Mouse (Mus musculus): Measurements from ENCODE around the gene 4930564D02Rik. TPM values are rescaled to one million over a fixed set of nuclear protein-coding genes. Genes with fewer than 3 reads are reported as not detected.

The 4930564D02Rik gene
- polyA plus RNA-seq (2015; fragmentation: Nextera tagmentation; extraction: Ambion mirVana): not detected in 2 replicates

DNA sequence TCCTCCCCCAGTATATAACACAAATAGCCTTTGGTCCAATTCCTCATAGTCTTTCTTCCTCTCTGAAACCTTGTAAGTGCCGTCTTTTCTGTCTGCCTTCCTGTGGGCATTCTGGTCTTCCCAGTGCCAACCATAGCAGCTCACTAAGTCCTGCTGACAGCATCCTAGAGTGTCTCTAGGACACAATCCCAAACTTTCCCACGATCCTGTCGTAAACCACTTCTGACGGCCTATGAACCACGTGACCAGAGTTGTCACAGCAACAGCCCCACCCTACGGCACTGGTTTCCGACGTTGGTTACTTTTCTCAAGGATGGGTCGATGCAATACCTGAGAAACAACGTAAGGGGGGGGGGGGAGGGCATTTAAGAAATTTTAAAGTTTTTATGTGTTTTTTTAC, at the start of gene 4930564D02Rik:
Gene 4930564D02Rik, plus strand, starts transcription at position 301 of the 400 bp plus-strand sequence.
- H3K9me3 ChIP-seq: no peaks in the 10 kb centered on the region
- no peak within 1 kb of the TSS for H3K4me3 ChIP-seq
- H3K27ac ChIP-seq: no peak within 1 kb of the TSS
- H3K4me1 ChIP-seq (replicated peaks): no peaks in the 10 kb centered on the region
- H3K4me2 ChIP-seq: no peak within 1 kb of the TSS
- H3K27me3 ChIP-seq: no peaks in the 10 kb centered on the region
- no peak within 1 kb of the TSS for H3K9ac ChIP-seq
- no peaks in the 10 kb centered on the region for H3K36me3 ChIP-seq
- 85% methylated on average over 10 of the region's 10 CpGs for WGBS
- ATAC-seq (ENCODE audit: low FRiP score): no peak

DNA sequence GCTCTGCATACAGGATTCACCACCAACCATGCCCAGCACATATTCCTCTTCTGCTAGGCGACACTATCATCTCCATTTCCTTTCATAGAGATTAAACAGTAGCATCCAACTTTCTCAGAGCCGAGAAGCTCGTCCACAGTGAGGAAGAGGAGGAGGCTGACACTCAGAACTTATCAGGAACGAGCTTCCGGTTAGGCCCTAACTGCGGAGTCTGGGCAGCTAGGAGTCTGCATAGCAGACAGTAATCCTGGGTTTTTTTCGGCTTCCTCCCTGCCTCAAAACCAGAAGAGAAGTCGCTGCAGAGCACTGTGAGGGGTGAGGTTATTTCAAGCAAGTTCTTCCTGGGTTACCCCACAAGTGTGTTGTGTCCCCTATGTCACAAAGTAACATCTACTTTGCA, 49.3 kb upstream of the 4930564D02Rik start:
- H3K36me3 ChIP-seq: peaks cover 12% of the 10 kb centered on the region; the same call in 1 of the 2 replicates
- no peak overlapping the region for H3K9ac ChIP-seq
- no peak for ATAC-seq (ENCODE audit: low FRiP score)
- H3K27ac ChIP-seq: peak overlapping the region; percentile 20
- WGBS: 92% methylated on average over 8 of the region's 8 CpGs
- H3K27me3 ChIP-seq: no peaks in the 10 kb centered on the region
- H3K4me1 ChIP-seq (replicated peaks): 0 out of 2 replicates have a peak, but pooled peaks cover 3% of the 10 kb centered on the region
- no peaks in the 10 kb centered on the region for H3K9me3 ChIP-seq
- H3K4me2 ChIP-seq: no peak overlapping the region
- H3K4me3 ChIP-seq: no peak overlapping the region

DNA sequence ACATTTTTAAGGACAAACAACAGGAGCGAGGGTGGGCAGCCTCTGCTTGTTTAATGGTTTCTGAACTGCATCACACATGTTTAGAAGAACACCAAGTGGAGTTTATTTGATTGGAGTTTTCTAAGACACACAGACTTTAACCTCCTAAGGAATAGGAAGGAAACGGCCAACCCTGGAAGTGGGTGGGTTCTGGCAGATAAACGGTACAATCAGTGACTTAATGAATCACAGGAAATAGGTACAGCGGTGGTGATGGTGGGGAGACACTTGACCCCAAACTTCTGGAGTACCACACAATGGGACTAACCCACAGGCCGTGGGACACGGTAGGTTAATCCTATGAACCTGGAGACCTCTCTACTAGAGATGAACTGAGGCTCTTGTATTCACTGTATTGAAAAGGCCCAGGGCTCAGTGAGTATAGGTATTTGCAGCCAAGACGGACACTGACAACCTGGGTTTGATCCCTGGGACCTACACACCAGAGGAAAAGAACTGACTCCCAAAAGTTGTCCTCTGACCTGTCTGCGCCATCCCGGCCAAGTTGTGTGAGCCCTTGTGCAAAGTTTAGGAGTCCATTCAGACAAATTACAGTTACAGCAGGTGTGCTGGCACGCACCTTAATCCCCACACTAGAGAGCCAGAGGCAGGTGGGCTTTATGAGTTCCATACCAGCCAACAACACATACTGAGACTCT, 48.4 kb upstream of the 4930564D02Rik start:
- Histone ChIP-seq H3K4me1 (replicated peaks) (0 out of 2 replicates have a peak, but pooled peaks cover 3% of the 10 kb centered on the region), H3K9ac (no peak overlapping the region), H3K9me3 (no peaks in the 10 kb centered on the region), H3K36me3 (peaks cover 19% of the 10 kb centered on the region; the same call in 1 of the 2 replicates), H3K27me3 (no peaks in the 10 kb centered on the region), H3K4me3 (no peak overlapping the region), H3K4me2 (no peak overlapping the region), H3K27ac (0 out of 2 replicates have a peak overlapping the region, but pooled peaks have one; percentile 2)
- no peak for ATAC-seq (ENCODE audit: low FRiP score)
- WGBS: 93% methylated on average over 10 of the region's 10 CpGs

DNA sequence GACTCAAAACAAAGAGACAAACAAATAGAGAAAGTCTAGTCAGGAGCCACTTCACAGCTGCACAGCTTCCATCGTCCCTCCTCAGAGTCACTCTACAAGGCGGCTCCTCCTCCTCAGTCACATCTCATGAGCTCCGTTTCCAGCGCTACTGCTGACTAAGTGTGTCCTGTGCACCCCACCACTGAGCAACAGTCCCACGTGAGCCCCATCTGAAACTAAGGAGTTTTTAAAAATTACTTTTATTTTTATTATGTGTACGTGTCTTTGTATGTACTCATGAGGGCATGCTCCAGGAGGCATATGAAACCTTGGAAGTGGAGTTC, 47.9 kb upstream of the 4930564D02Rik start:
- 88% methylated on average over 6 of the region's 6 CpGs for WGBS
- 0 out of 2 replicates have a peak, but pooled peaks cover 3% of the 10 kb centered on the region for H3K4me1 ChIP-seq (replicated peaks)
- H3K9ac ChIP-seq: no peak overlapping the region
- 0 out of 2 replicates have a peak overlapping the region, but pooled peaks have one; percentile 2 for H3K27ac ChIP-seq
- no peaks in the 10 kb centered on the region for H3K27me3 ChIP-seq
- ATAC-seq (ENCODE audit: low FRiP score): no peak
- H3K9me3 ChIP-seq: no peaks in the 10 kb centered on the region
- no peak overlapping the region for H3K4me3 ChIP-seq
- H3K4me2 ChIP-seq: no peak overlapping the region
- H3K36me3 ChIP-seq: peaks cover 19% of the 10 kb centered on the region; the same call in 1 of the 2 replicates

DNA sequence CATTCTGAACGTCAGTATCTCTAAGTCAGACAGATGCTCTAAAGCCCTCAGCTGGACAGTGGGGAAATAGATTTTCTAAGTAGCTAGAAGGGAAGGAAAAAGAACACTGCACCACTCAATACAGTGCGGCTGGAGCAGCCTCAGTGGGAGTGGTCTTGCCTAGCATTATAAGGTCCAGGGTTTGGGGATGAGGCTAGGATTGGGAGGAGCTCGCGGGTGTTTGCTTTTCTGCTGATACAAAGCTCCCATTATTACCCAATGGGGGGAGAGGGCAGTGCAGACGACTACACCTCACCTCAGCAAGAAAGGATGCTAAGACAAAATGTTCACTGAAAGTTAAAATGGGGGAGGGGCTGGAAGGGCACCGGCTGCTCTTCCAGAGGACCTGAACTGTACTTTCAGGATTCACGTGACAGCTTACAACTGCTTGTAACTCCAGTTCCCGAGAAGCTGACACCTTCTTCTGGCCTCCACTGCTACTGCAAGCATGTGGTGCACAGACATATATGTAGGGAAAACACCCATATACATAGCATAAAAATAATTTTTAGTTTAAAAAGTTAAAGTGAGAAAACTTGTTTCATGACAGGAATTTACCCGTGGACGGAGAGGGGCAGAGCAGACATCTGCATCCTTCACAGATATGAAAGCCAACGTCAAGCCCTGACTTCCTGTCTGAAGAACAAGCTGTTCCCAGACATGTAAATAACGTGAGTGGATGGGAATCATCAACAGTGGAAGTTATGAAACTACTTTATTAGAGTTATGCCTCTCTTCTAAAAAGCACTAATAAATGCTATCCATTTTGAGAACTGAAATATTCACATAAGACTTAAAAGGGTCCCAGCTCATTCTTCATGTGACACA, 46.6 kb upstream of the 4930564D02Rik start:
- no peak overlapping the region for H3K4me2 ChIP-seq
- WGBS: 58% methylated on average over 12 of the region's 12 CpGs
- H3K9me3 ChIP-seq: no peaks in the 10 kb centered on the region
- H3K27me3 ChIP-seq: no peaks in the 10 kb centered on the region
- peak overlapping the region; percentile 18; the same call in 1 of the 2 replicates for H3K27ac ChIP-seq
- H3K4me1 ChIP-seq (replicated peaks): 0 out of 2 replicates have a peak, but pooled peaks cover 3% of the 10 kb centered on the region
- no peak overlapping the region for H3K9ac ChIP-seq
- H3K36me3 ChIP-seq: peaks cover 23% of the 10 kb centered on the region; the same call in 1 of the 2 replicates
- no peak overlapping the region for H3K4me3 ChIP-seq
- ATAC-seq (ENCODE audit: low FRiP score): no peak

DNA sequence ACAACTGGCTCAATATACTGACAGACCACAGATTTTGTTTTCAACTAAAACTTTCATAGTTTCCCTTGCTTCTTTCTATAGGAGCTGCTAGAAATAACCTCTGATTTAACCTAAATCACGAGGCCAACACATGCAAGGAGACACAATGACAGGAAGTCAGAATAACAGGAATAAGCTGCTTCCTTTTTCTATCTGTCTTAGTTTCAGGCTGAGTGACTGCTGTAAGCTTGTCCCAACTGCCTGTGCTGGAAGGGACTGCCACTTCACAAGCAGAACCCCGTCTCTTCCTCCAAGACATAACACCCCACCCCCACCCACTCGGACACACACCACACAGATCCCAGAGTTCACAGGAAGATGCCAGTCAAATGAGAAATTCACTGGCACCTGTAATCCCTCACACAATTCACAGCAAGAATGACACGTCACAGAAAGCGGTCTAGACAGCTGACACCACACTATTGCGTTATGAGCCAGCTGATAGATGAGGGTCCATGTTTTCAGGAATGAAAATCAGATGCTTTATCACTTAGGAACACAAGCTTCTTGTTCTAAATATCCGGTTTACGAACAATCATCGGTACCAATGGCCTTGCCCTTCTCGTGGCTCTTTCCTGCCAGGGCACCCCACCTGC, 43.2 kb upstream of the 4930564D02Rik start:
- Histone ChIP-seq H3K4me3 (no peak overlapping the region), H3K27ac (peak overlapping the region; percentile 18; the same call in 1 of the 2 replicates), H3K4me2 (no peak overlapping the region), H3K9ac (no peak overlapping the region), H3K9me3 (no peaks in the 10 kb centered on the region), H3K4me1 (replicated peaks) (0 out of 2 replicates have a peak, but pooled peaks cover 3% of the 10 kb centered on the region), H3K36me3 (peaks cover 35% of the 10 kb centered on the region), H3K27me3 (no peaks in the 10 kb centered on the region)
- 89% methylated on average over 10 of the region's 10 CpGs for WGBS
- no peak for ATAC-seq (ENCODE audit: low FRiP score)

DNA sequence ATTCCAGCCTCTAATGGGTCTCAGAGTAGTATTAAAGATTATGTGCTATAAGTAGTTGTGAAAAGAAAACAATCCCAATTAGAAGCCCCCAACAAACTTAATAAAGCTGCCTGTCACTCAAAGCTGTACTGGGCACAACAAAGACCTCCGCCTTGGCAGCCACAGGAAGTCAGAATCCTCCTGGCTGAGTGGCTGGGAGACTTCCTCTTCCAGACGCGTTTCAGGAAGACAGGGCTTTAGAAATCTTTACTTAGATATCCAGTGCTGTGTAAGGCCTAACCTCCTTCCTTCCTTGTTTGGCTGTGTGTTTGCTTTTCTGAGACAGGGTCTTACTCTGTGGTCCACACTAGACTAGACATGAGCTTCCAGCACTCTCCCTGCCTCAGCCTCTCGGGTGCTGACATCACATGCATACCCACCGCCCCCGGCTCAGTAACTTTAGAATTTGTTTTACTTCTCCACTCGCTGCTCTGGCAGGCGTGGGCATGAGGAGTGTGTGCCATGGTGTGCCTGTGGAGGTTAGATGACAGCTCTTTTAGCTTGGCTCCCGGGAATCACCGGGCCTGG, 30.3 kb upstream of the 4930564D02Rik start:
- H3K4me3 ChIP-seq: no peak overlapping the region
- ATAC-seq (ENCODE audit: low FRiP score): no peak
- no peaks in the 10 kb centered on the region for H3K27me3 ChIP-seq
- no peak overlapping the region for H3K9ac ChIP-seq
- H3K4me1 ChIP-seq (replicated peaks): peaks cover 11% of the 10 kb centered on the region
- peaks cover 74% of the 10 kb centered on the region for H3K36me3 ChIP-seq
- H3K9me3 ChIP-seq: no peaks in the 10 kb centered on the region
- H3K4me2 ChIP-seq: no peak overlapping the region
- WGBS: 90% methylated on average over 10 of the region's 10 CpGs
- peak overlapping the region; percentile 45; the same call in 1 of the 2 replicates for H3K27ac ChIP-seq

DNA sequence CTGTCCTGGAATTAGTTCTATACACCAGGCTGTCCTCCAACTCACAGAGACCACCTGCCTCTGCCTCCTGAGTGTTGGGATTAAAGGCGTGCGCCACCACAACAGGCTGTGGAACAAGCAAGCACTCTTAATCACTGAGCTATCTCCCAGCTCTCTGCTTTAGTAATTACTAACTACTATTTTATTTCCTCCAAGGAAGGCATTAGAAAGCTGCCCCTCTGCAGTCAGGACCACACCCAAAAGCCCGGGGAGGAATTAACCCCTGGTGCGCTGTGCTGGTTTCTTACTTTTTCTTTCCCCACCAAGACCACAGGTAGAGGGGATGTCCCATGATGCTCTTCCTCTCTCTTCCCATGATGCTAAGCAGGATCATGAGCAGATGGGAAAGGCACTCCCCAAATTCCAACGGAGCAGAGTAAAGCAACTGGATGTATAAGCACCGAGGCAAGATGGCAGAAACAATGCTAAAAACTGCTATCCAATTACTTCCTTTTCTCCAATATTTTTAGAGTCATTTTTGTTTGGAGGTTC, 29.3 kb upstream of the 4930564D02Rik start:
- Histone ChIP-seq H3K9me3 (no peaks in the 10 kb centered on the region), H3K9ac (no peak overlapping the region), H3K4me1 (replicated peaks) (peaks cover 11% of the 10 kb centered on the region), H3K27me3 (no peaks in the 10 kb centered on the region), H3K36me3 (peaks cover 65% of the 10 kb centered on the region), H3K4me2 (no peak overlapping the region), H3K4me3 (no peak overlapping the region), H3K27ac (no peak overlapping the region)
- WGBS: 92% methylated on average over 6 of the region's 6 CpGs
- no peak for ATAC-seq (ENCODE audit: low FRiP score)

DNA sequence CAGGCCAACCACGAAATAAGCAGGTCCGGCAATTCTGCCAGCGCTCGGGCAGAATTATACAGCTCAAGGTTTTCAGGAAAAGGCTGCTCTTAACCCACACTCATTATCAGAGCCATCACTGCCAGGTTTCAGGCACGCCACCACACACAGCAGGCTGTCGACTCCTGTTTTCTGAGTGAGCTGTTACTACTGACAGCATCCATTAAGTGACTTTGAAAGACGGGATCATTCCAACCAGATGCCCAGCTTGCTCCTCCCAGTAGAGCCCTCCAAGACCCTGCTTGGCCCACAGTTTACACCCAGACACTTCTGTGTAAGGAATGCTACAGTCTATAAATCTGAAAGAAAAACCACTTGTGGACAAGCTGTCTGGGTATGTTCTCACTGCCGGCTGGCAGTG, 26.6 kb upstream of the 4930564D02Rik start:
- no peak overlapping the region for H3K4me2 ChIP-seq
- H3K27ac ChIP-seq: no peak overlapping the region
- H3K9me3 ChIP-seq: no peaks in the 10 kb centered on the region
- ATAC-seq (ENCODE audit: low FRiP score): no peak
- WGBS: 69% methylated on average over 8 of the region's 8 CpGs
- H3K4me3 ChIP-seq: no peak overlapping the region
- peaks cover 38% of the 10 kb centered on the region for H3K36me3 ChIP-seq
- H3K9ac ChIP-seq: no peak overlapping the region
- H3K4me1 ChIP-seq (replicated peaks): peaks cover 30% of the 10 kb centered on the region
- no peaks in the 10 kb centered on the region for H3K27me3 ChIP-seq

DNA sequence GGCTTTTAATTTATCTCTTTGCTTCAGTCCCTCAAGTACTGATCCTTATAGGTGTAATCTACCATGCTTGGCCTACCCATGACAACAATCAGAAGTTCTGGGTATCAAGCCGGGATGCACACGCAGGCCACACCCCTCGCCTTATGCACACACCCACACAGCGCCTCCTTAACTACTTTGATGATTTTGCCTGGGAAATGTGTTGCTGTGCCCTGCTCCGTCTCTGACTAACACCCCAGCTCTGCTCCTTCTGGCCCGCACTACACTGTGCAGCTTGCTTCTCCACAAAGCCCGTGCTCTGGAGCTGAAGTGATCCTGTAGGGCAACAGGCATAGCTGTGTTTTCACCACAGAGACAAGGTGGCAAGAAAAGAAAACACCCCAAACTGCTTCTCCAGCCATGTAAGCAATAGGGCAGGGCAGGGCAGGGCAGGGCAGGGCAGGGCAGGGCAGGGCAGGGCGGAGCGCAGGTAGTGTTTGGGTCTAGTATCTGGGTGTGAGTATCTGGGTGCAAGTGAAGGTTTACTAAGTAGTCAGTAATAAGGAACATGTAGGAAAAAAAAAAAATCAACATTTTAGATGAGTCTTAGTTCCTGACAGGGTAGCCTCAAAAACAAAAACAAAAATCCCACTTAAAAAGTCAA, 25.5 kb upstream of the 4930564D02Rik start:
- Histone ChIP-seq H3K27me3 (no peaks in the 10 kb centered on the region), H3K27ac (no peak overlapping the region), H3K4me1 (replicated peaks) (peaks cover 38% of the 10 kb centered on the region), H3K36me3 (peaks cover 27% of the 10 kb centered on the region), H3K9me3 (no peaks in the 10 kb centered on the region), H3K4me3 (no peak overlapping the region), H3K4me2 (no peak overlapping the region), H3K9ac (no peak overlapping the region)
- WGBS: 95% methylated on average over 9 of the region's 9 CpGs
- ATAC-seq (ENCODE audit: low FRiP score): no peak

DNA sequence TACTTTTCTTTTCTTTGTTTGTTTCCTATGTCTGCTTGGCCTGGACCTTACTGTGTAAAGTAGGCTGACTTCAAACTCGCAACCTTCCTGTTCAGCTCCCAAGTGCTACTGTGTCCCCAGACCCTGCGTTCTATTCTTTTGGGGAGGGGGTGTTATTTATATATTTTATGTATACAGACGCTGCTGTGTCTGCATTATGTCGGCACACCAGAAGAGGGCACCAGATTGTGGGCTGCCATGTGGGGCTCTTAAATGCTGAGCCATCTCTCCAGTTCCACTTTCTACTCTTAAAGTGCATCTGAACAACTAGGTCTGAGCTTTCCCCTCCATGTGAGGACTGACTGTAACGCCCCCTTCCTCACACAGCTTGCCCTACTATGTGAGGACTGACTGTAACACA, 22.9 kb upstream of the 4930564D02Rik start:
- WGBS: 92% methylated on average over 5 of the region's 5 CpGs
- H3K36me3 ChIP-seq: 0 out of 2 replicates have a peak, but pooled peaks cover 2% of the 10 kb centered on the region
- no peaks in the 10 kb centered on the region for H3K27me3 ChIP-seq
- H3K9me3 ChIP-seq: no peaks in the 10 kb centered on the region
- no peak for ATAC-seq (ENCODE audit: low FRiP score)
- H3K4me2 ChIP-seq: no peak overlapping the region
- no peak overlapping the region for H3K27ac ChIP-seq
- H3K9ac ChIP-seq: no peak overlapping the region
- H3K4me1 ChIP-seq (replicated peaks): peaks cover 62% of the 10 kb centered on the region
- no peak overlapping the region for H3K4me3 ChIP-seq

Data from hindbrain, embryonic 13.5 days (tissue).